Mouse (Mus musculus): ENCODE results near the gene Cpeb4.

GRCm38 (mm10) chr11:31832439-31832980 lies 39.5 kb upstream of the Cpeb4 start:
- TF ChIP-seq CTCF (IDR thresholded peaks at IDR 0.05; ENCODE audit: control insufficient read depth, insufficient read depth, insufficient read length) = no peak
- no peak for TF ChIP-seq MYOG (IDR thresholded peaks at IDR 0.05; ENCODE audit: control insufficient read depth, extremely low read depth, insufficient read length)
